Mouse (Mus musculus) adrenal gland, adult 2 months (tissue): ENCODE measurements at regions not wholly inside any gene's neighbourhood (a gene's known extent, or its start where the extent isn't known, plus 50 kb on each side); places are given as distances from the start of the nearest gene placed in this dataset.

Experiments used
- DNase-seq: peaks from one replicate; pipeline ENCODE4 v3.0.0; 2021

DNA sequence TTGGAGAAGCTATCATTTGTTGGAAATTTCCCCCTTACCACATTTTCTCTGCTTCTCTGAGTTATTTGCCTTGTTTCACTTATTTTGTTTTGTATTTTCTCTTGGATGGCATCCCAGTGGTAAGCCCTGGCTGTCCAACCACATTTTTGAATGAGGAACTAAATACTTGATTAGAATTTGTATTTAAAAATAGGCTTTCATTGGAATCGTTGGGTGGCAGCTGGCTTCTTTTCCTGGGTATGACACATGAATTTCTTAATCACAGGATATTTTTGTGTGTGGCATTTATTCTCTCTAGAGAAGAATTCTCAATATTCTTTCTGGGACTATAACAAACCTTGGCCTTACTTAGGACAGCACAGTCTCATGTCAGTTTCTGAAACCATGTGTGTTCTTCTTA, 286.5 kb downstream of the Gm11146 start:
- no peak for DNase-seq

DNA sequence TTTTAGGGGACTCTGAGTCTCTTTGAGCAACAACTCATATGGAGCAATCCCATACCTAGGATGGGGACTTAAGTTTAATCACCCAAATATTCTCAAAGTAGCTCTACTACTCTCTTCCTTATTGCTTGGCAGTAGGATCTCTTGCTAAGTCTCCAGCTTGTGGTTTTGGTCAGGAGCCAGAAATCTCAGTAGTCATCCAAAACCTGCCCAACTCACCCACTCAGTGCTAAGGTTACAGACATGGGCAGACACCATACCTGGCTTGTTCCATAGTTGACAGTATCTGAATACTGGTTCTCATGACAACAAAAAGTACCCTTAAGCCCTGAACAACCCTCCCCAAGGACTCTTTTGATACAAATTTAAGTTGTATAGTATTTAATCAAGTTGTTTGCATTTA, 288.7 kb downstream of the Gm11146 start:
- no peak for DNase-seq

DNA sequence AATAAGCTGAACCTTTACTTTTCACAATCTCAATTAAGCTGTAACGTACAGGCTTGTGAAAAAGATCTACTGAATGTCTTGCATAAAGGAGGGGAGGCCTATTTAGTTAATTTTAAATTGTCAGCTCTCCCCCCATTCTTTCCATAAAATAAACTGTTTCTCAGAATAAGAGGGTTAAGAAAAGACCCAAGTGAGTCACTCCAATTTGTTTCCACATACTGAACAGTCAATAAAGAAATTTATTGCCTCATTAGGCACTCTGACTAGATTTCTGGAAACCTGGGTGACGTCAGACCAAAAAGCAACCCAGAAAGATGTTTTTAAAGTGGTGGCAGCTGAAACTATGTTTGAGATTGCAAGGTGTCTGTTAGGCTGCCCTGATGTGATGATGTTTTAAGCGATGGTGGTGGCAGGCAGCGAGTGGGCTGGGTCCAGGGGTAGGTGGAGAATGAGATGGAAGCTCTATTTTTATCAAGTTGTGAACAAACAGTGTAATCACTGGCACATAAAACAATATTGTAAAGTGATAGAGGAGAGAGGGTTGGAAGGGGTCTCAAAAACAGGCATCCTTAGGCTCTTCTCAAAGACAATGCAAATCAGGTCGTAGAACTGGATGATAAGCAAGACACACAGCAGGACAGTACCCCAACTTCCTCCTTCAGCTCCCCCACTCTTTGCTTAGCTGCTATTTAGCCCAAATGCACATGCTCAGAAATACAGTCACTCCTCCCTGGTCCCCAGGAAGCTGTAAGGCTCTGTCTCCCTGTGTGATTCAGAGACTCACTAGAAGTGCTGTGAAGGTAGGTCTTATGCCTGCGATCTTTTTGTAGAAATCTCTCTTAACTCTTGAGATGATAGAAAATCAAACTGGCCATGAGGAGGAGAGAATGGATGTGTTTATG, 288.0 kb downstream of the Usp25 start:
- no peak for DNase-seq

DNA sequence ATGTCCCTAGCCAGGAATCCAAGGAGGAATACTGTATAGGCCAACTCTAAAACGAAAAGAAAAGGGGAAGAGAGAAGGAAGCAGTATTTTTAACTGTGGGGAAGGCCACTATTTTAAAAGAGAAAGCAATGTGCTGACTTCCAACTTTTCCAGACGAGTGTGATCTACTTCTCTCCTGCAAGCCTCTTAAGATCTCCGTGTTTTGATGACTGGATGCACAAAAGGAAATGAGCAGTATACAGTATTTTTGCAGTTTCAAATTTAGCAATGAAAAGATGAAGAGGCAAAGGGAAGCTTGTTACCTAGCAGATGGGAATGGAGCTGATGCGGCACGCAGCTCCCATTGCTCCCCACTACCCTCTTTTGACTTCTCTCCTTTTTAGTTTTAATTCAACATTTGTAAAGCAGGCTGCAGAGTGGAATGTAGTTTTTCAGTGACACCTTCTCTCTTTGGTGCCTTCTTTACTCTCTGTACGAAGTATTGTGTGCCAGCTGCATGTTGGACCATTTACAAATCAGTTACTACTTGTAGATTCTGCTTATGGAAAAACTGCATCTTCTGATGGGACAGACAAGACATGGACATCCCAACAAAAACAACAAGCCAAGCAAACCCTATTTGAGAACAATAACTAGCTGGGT, 287.2 kb downstream of the Usp25 start:
- DNase-seq: no peak

DNA sequence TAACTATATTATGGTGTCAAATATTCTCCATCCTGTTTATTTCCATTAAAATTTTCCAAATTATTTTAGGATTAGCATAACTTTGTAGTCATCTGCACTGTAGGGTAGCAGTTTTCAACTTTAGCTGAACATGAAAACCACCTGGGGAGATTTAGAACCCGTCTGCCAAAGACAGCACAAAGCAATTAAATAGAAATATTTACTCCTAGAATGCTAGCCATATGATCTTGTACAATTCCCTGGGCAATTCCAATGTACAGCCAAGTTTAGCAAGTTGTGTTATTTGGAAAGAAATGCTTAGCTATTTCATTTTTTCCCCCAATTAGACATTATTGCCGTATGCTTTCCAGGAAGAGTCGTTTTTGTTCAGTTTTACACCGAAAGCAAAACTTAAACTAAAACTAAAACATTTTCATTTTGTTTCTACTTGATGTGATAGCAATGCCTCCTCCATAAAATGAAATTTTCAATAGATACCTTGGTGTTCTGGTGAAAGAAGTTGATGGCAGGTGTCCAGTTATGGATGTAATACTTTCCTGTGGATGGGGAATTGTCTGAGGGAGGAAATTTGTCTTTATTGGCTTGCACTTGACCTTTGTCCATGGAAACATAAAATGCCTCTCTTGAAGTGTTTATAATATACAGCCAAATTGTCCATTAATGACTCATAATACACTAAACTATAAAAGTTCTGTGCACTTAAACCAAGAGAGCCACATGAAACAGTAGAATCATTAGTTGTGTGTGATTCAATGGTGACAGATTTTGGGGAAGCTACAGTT, 282.3 kb downstream of the Usp25 start:
- no peak for DNase-seq

DNA sequence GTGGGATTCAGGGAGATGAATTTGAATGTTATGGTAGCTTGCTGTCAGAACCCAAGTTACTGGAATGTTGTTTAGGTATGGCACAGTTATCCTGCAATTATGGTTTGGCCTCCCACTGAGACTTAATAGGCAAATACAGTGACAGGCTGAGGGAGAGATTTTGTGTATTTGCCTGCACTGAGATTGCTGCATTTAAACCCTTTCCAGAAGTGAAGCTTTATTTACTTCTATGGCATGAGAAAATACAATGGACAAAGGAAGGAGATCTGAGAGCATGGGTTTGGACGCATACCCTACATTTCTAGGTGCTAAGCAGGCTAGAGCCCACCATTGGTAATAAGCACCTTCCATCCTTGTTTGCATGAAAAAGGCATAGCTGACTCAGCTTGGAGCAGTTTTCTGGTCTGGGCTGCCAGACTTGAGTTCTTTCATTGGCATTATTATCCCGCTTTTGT, 278.8 kb downstream of the Usp25 start:
- DNase-seq: no peak

DNA sequence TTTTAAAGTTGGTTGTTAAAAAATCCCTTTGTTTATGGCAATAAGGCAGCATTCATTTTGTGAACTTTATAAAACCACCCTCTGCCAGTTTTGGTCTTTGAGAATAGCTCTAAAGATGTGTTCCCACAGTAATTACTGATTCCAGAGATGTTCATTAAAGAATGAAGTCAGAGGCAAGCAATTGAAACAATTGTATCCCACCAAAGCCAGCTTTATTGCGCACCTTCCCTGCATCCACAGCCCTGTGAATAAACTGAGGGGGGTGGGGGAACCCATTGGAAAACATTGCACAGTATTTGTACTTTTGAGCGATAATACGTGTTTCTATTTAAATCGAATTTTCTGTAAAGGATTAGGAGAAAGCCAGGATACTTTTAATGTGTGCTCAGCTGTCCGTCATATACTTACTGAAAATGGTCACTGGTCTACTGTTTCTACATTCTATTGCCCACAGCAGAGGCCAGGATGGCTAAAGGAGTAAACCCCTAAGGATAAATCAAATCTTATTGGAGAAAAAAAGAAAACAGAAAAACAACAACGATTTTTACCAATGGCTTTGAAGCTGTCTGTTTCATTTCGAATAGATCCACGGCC, 278.3 kb downstream of the Usp25 start:
- no peak for DNase-seq

DNA sequence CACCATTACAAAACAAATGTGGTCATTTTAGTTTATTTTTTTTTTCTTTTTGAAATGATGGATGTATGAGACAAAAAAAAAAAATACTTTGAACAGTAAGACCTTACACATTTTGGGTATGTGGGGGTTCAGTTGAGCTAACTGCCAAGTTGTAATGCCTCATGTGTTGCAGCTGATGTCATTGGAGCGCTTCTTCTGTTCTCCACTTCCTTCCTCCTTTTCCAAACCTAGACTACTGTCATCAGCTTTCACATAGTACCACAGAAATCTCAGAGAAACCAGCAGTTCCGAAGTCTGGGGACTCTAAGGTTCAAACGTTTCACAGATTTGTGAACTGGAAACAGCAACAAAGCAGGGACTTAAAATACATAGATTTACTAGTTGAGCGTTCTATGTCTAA, 270.7 kb downstream of the Usp25 start:
- no peak for DNase-seq

DNA sequence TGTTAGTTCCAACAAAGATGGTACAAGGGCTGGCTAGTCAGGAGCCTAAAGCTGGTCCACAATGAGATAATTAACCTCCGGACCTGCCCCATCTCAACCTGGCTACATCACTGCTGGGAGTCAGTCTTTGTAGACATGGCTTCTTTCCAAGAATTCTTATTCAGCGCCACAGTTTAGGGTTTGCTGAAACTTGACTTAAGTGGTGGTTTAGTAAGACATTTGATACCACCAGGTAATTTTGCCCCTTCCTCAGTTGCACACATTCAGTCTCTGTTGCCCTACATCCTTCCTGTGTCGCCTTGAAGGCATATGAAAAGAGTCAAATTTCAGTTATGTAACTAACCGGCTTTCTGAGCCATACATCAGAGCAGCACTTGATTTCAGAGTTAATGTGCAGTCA, 266.4 kb downstream of the Usp25 start:
- no peak for DNase-seq

DNA sequence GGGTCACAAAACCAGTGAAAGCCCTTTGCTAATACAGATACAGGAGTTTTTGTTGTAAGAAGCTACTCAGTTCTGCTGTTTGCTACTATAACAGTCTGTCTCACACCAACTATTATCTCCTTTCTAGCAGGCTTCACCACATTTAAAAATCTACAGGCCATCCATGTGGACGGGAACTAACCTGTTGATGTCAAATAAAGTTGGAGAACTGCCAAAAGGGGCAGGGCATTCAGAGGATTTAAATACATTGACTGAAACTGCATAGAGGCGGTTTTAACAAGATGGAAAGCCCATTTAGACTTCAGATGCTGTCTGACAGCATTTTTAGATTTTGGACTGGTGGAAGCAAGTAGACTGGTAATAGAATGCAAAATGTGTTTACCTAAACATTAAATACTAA, 266.0 kb downstream of the Usp25 start:
- no peak for DNase-seq

DNA sequence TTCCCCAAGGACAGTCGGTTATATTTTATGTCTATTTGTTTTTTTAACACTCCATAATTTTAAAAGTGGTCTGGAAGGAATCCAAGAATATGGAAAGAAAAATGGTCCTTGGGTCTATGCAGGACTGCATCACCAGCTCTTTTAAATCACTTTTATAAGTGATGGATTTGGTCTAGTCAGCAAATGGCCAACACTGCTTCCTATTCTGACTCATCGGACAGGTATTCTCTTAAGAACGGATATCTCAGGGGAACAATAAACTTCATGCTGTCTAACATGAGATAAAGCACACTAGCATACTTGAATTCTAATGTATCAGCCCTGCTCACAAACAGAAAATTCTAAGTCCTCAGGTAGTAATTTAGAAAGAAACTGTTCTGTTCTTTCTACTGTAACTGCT, 259.8 kb downstream of the Usp25 start:
- DNase-seq: no peak

DNA sequence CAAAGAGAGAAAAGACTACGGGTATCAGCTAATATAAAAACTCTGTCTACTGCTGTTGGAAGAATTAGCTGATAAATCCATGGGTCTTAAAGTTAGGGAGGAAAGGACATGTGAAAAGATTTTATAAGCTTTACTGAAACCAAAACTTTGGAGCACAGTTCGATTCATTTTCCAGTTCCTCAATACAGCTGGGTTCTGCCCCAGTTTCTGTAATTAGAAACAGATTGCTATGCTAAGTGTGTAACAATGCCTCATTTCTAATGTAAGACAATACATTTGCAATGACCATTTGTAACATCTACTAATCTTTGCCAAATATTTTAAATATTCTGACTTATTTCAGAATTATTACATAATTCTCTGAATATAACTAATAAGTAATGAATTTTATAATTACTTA, 255.4 kb downstream of the Usp25 start:
- DNase-seq: no peak

DNA sequence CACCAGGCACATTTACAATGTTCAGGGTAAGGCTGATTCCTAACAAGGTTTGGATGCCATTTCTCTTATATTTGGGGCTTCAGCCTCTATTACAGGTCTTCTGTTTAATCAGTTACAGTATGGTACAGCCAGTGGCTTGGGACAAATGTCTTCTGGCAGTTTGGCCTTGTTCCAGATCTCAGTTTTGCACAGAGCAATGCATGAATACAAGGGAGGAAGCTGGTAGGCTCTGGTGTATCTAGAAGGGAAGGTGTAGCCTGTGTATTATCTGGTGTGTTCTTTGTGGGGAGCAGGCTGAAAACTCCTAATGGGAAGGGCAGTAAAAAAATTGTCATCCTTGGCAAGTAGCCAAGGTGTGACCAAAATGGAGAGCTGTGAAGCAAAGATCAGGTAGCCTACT, 254.2 kb downstream of the Usp25 start:
- DNase-seq: no peak

DNA sequence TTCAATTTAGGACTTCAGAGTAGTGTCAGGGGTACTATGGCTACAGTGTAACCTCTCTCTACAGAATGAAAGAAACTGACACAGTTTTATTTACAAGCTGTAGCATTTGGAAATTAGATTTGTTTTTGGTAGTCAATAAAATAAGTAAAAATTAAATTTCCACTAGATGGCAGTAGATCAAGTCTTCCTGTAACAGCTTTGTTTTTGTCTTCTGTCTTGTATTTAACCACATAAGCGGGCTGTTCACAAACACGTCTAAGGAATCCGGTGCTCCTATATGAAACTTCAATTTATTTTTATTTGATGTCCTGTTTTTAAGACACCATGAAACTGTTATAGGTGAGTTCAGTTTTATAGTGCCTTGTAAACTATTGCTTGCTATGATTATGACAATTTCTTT, 238.8 kb downstream of the Usp25 start:
- DNase-seq: no peak

DNA sequence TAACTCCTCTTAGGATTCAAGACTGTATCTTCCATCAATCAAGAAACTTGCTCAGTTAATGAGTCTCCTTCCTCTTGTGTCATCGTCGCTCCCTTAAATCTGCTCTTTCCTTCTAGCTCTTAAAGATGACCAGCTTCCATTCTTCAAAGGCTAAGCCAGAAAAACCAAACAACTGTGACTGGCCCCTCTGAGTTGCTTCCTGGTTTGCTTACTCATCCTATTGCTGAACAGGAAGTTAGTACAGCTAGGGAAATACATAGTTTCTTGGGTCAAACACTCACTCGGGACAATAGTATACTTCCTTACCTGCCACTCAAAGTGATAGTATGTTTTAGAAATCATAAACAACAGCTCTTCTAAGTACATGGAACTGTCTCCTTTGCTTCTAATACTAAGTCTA, 237.9 kb downstream of the Usp25 start:
- DNase-seq: no peak

DNA sequence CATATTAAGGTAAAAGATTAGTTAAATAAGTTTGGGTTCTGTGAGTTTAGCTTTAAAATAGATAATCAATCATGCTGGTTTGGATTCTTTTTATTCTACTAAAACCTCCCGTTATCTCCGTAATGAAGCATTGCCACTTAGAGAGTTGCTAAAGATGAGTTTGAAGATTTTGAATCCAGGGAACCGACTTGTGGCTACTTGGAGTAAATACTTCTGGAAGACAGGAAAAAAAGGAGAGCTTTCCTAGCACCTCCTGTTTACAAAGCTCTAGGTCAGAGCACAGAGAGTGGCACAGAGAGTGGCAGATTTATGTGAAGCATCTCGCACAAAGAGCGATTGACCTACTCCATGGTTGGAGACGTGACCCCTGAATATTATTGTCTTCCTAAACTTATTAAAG, 227.4 kb downstream of the Usp25 start:
- no peak for DNase-seq

DNA sequence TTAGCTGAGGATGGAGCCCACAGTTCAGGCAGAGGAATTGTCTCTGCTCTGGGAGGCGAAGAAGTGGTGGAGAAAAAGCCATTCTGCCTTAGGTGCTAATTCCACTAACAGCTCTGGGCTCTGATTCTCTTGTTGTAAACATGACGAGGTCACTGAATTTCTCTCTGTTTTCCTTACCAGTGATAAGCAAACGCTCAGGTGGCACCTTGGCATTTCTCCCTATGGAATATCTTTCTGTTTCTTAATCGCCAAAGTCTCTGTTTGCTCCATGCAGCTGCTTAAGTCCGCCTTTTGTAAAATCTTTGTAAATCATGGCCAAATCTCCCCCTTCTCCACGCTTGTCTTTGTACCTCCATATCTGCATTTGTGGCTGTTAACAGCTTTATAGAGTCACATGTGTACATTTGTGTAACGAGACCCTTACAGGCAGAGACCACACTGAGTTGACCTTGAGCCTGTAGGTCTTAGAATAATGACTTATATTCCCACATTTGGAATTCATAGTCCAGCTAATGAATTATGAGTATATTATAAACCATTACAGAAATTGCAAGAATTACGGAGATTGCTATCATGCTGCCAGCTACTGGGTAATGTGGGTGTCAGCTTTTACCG, 225.8 kb downstream of the Usp25 start:
- DNase-seq: no peak

DNA sequence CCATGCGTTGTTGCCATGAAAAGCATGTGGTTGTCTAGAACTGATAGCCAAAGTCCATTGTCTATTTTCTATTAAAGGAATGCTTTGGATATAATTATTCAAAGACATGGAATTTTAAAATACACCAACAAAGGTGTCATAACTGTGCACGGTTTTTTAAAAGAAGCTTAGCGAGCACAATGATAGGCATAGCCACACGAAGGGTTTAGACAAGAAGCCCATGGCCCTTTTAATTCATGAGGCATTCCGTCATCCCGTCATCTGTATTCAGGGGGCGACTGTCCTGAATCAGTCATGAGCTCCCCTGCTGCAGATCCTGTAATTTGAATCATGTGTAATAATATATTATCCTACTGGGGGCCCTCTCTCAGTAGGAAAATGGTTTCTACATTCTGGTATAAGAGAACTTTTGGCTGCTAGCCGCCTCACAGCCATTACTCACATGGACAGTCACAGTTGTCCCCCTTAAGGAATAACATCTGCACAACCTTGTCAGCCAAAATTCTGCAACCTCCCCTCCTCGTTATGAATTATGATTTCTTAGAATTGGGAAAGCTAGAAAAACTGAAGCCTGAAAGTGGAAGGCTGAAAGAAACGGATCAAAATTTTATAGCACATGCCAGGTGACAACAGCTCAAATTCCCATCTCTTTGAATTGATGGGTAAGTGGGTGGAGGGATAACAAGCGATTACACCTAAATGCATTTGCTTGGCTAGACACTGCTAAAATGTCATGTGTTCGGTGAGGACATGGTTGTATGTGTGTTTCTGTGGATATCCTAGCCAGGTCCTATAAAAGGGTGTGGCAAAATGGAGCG, 225.1 kb downstream of the Usp25 start:
- DNase-seq: no peak

DNA sequence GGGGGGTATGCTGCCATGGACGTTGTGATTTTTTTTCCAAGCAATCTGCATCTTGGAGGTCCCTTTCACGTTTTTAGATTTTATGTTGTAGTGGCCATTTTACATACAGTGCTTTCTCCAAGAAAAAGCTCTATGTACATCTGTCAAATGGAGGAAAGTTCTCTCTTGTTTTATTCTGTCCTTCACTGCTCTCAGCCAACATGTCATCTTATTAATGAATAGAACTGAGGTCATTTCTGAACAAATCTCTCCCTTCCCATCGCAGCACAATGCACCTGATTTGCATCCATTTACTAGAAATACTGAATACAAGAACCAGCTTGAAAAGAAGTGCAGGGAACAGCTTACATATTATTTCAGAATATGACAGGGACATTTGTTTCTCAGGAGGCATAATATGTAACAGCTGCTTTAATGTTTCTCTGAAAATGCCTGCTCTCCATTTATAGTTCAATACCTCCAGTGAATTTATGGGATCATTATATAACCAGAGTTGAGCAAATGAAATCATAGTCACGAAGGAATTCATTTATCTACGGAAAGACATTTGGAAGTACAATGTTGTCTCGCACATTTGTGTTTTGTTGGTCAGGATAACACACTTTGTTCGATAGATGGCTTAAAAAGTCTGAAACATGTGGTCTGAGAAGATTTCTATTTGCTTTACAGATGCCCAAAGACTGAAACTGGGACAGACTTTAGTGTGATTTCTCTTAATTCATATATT, 224.3 kb downstream of the Usp25 start:
- DNase-seq: no peak

DNA sequence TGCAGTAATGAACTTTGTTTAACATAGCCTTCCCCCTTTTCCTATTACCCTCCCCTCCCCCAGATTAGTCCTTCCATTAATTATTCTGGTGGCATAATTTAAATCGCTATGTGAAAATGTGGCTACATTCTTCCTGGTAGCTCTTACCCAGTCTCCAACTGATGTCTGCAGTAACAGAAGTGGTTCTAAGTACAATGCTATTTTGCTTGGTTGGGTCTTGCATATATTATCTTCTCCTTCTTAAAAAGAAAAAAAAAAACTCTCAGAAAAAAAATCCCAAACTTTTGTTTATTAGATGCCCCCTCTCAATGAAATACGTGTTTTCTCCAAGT, 223.7 kb downstream of the Usp25 start:
- DNase-seq: no peak
